Mouse (Mus musculus) embryonic facial prominence, embryonic 10.5 days (tissue): ENCODE results near the gene Tcf3. TPM values are rescaled to one million over a fixed set of nuclear protein-coding genes. Genes with fewer than 3 reads are reported as not detected.

Experiments
- DNase-seq: peaks from one replicate; pipeline ENCODE4 v3.0.0-alpha.2; 2017; ENCODE audit warnings: low spot score
- H3K27ac ChIP-seq: fragments of 300-500 bp; sonication (generic); replicated peaks from 2 replicates; pipeline ENCODE4 v1.5.1; 2016; ENCODE audit warnings: mild to moderate bottlenecking
- H3K27me3 ChIP-seq: fragments of 300-500 bp; sonication (generic); replicated peaks from 2 replicates; pipeline ENCODE4 v1.6.1; 2016; ENCODE audit warnings: low read depth, mild to moderate bottlenecking; ENCODE audit not compliant: poor library complexity, severe bottlenecking
- H3K36me3 ChIP-seq: fragments of 300-500 bp; sonication (generic); replicated peaks from 2 replicates; pipeline ENCODE4 v1.6.1; 2016; ENCODE audit warnings: mild to moderate bottlenecking, moderate library complexity
- H3K4me1 ChIP-seq: fragments of 300-500 bp; sonication (generic); 2 replicates; pipeline ENCODE4 v1.6.1; 2016
- H3K4me3 ChIP-seq: fragments of 300-500 bp; sonication (generic); 2 replicates; pipeline ENCODE4 v1.5.1; 2016; ENCODE audit warnings: mild to moderate bottlenecking, moderate library complexity
- H3K9me3 ChIP-seq: fragments of 300-500 bp; sonication (generic); 2 replicates; pipeline ENCODE4 v1.6.1; 2016; ENCODE audit warnings: mild to moderate bottlenecking
- WGBS: fragments of 180-500 bp; shearing (Covaris S2); methylation state at CpG from one replicate; pipeline ENCODE4 v1.1.7; 2016; 5-methylcytosine and 5-hydroxymethylcytosine counted together
- polyA plus RNA-seq: library from polyadenylated mRNA; unstranded; fragments of >200 nt; fragmentation: Nextera tagmentation; extraction: Ambion mirVana; gene quantifications from 2 replicates; pipeline ENCODE4 v1.2.1, GENCODE M21; 2016

The Tcf3 gene
- polyA plus RNA-seq, 1 experiment from 2014 or later: 225 TPM

DNA sequence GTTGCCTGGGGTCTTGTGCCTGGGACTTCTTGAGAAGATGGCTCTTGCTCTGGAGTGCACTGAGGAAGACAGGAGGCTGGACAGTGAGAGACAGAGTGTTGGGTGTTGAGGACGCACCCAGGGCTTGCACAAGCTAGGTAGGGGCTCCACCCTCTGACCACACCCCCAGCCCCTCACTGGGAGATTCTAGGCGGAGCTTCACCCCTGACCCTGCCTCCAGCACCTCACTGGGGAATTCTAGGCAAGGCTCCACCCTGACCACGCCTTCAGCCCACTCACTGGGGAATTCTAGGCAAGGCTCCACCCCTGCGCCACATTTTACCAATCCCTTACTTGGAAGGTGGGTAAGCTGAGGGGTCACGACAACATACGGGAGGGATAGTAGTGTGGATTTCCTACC lies 17.2 kb upstream of the Tcf3 start:
- Histone ChIP-seq H3K4me3 (peak overlapping the region; percentile 18; the same call in 1 of the 2 replicates), H3K27me3 (peaks cover 50% of the 10 kb centered on the region)

GRCm38 (mm10) chr10:80445898-80446601 lies 12.6 kb upstream of the Tcf3 start:
- H3K4me3 ChIP-seq: no peak overlapping the region; the same call in 1 of the 2 replicates
- no peak overlapping the region for H3K27ac ChIP-seq
- H3K36me3 ChIP-seq: no peaks in the 10 kb centered on the region
- H3K27me3 ChIP-seq: peaks cover 52% of the 10 kb centered on the region
- H3K9me3 ChIP-seq: no peaks in the 10 kb centered on the region
- peak; percentile 82 for DNase-seq
- WGBS: 8% methylated on average over 26 of the region's 26 CpGs
- peaks cover 19% of the 10 kb centered on the region for H3K4me1 ChIP-seq

More for the DNA sequence above, 17.2 kb upstream of the Tcf3 start:
- 9% methylated on average over 6 of the region's 6 CpGs for WGBS
- Histone ChIP-seq H3K4me1 (peaks cover 16% of the 10 kb centered on the region), H3K27ac (no peak overlapping the region), H3K9me3 (no peaks in the 10 kb centered on the region), H3K36me3 (no peaks in the 10 kb centered on the region)
- peak; percentile 35 for DNase-seq

- no peak overlapping the region for H3K27ac ChIP-seq
- WGBS: 35% methylated on average over 1 of the region's 1 CpGs
Measured at GRCm38 (mm10) chr10:80445052-80445451, 11.6 kb upstream of the Tcf3 start.

DNA sequence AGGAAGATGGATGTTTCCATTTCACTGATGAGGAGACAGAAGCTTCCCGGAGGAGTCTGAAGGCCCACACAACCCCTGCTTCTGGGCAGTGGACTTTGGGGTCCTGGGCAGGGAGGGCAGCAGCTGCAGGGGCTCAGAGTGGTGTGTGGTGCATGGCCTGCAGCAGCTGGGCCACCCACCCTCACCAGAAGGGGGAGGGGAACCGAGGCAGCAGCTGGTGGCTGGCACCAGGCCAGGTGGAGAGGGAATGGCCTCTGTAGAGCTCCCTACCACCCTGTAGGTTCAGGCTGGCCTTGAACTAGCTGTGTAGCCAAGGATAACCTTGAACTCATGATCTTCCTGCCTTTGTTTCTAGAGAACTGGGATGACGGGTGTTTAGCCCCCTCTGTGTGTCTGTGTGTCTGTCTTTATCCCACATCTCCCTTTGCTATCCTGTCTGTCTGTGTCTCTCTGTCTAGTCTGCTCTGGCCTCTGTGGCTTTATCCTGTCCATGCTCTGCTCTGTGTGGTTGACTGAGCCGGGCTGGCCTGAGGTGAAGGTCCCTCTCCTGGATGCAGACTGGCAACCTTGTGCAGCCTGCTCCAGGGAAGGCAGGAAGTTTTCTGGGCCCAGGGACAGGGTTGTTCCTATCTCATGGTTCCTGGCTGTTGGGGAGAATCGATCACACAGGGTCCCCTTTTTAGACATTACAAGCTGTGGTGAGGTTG lies 11.0 kb upstream of the Tcf3 start:
- DNase-seq: no peak
- peaks cover 12% of the 10 kb centered on the region; the same call in 1 of the 2 replicates for H3K4me1 ChIP-seq
- H3K36me3 ChIP-seq: no peaks in the 10 kb centered on the region
- H3K27me3 ChIP-seq: peaks cover 47% of the 10 kb centered on the region
- no peak overlapping the region for H3K27ac ChIP-seq
- H3K9me3 ChIP-seq: no peaks in the 10 kb centered on the region
- 59% methylated on average over 5 of the region's 5 CpGs for WGBS
- H3K4me3 ChIP-seq: no peak overlapping the region

More at GRCm38 (mm10) chr10:80445052-80445451, 11.6 kb upstream of the Tcf3 start:
- no peaks in the 10 kb centered on the region for H3K36me3 ChIP-seq
- H3K4me3 ChIP-seq: no peak overlapping the region
- peaks cover 12% of the 10 kb centered on the region; the same call in 1 of the 2 replicates for H3K4me1 ChIP-seq
- H3K9me3 ChIP-seq: no peaks in the 10 kb centered on the region
- DNase-seq: no peak
- H3K27me3 ChIP-seq: peaks cover 47% of the 10 kb centered on the region

DNA sequence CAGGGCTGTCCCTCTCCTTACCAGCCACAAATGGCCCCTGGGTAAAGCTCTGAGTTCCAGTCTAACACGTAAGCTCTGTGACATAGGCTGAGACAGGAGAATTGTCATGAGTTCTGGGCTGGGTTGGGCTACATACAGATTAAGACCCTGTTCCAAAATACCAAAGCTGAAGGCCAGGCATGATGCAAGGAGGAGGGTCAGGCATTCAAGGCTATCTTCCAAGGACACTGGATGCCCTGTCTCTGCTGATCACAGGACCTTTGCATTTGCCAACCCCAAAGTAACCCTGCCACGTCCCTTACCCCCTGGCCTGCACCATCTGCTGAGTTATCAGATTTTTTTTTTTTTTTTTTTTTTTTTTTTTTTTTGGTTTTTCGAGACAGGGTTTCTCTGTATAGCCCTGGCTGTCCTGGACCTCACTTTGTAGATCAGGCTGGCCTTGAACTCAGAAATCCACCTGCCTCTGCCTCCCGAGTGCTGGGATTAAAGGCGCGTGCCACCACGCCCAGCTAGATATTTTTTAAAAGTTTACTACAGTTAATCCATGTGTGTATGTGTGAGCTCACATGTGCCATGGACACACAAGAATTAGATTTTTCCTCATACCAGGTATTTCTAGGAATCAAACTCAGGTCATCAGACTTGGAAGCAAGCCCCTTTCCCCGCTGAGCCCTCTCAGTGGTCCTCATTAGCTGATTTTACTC lies 10.3 kb upstream of the Tcf3 start:
- WGBS: 85% methylated on average over 7 of the region's 8 CpGs
- Histone ChIP-seq H3K36me3 (no peaks in the 10 kb centered on the region), H3K4me1 (peaks cover 12% of the 10 kb centered on the region; the same call in 1 of the 2 replicates), H3K27me3 (peaks cover 44% of the 10 kb centered on the region), H3K27ac (no peak overlapping the region), H3K9me3 (no peaks in the 10 kb centered on the region), H3K4me3 (no peak overlapping the region)
- DNase-seq: no peak

DNA sequence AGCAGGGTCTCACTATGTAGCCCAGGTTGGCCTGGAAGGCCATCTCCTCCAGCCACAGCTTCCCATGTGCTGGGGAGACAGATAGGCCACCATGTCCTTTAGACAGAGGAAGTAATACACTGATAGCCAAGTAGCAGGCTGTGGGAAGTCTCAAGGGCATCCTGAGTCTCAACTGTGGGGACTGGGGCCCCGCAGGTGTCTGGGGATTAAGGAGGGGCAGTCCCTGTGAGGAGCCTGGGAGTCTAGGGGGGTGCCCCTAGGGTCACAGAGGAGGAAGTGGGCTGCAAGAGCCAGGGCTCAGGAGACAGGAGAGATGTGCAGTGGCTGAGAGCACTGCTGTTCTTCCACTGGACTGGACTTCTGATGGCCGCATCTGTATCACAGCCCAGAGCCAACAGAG lies 9.5 kb upstream of the Tcf3 start:
- Histone ChIP-seq H3K27me3 (peaks cover 37% of the 10 kb centered on the region), H3K36me3 (no peaks in the 10 kb centered on the region), H3K4me1 (peaks cover 9% of the 10 kb centered on the region), H3K27ac (no peak overlapping the region), H3K4me3 (no peak overlapping the region), H3K9me3 (no peaks in the 10 kb centered on the region)
- no peak for DNase-seq
- WGBS: 53% methylated on average over 2 of the region's 2 CpGs

DNA sequence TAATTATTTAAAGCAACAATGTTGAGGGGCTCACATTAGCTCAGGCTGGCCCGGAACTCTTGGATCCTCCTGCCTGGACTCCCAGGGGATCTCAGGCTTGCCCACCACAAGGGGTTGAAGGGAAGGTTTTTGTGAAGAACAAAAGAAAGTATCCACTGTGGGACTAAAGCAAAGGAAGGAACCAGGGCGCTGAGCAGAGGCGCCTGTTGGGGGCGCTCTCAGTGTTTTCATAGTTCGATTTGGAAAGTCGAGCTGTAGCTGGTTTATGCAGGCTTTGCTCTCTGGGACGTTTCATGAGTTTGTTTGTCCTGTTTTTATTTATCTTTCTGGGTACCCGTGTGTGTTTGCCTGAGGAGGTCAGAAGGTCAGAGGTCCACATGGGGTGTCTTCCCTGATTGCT lies 8.2 kb upstream of the Tcf3 start:
- Histone ChIP-seq H3K9me3 (no peaks in the 10 kb centered on the region), H3K27ac (no peak overlapping the region), H3K4me3 (no peak overlapping the region), H3K4me1 (peaks cover 14% of the 10 kb centered on the region), H3K36me3 (no peaks in the 10 kb centered on the region), H3K27me3 (peaks cover 25% of the 10 kb centered on the region)
- 61% methylated on average over 8 of the region's 8 CpGs for WGBS
- no peak for DNase-seq

DNA sequence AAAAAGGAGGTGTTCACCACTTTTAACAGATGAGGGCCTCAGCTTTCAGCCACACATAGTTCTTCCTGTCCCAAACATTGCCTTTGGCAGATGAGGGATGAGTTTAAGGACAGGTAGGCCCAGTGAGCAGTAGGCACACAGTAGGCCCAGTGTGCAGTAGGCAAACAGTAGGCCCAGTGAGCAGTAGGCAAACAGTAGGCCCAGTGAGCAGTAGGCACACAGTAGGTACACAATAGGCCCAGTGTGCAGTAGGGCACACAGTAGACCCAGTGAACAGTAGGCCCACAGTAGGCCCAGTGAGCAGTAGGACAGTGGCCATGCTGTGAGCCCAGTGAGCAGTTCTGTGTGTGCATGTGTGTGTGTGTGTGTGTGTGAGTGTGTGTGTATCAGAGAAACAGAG lies 6.6 kb upstream of the Tcf3 start:
- no peak for DNase-seq
- no peaks in the 10 kb centered on the region for H3K9me3 ChIP-seq
- H3K36me3 ChIP-seq: no peaks in the 10 kb centered on the region
- no peak overlapping the region for H3K4me3 ChIP-seq
- H3K4me1 ChIP-seq: peaks cover 20% of the 10 kb centered on the region
- H3K27ac ChIP-seq: no peak overlapping the region
- peaks cover 21% of the 10 kb centered on the region for H3K27me3 ChIP-seq

- 61% methylated on average over 4 of the region's 4 CpGs for WGBS
- 0 out of 2 replicates have a peak overlapping the region, but pooled peaks have one; percentile 2 for H3K4me3 ChIP-seq
- H3K36me3 ChIP-seq: no peaks in the 10 kb centered on the region
- no peaks in the 10 kb centered on the region for H3K9me3 ChIP-seq
- H3K27ac ChIP-seq: no peak overlapping the region
- DNase-seq: no peak
- peaks cover 21% of the 10 kb centered on the region for H3K4me1 ChIP-seq
- peaks cover 7% of the 10 kb centered on the region for H3K27me3 ChIP-seq
Measured at GRCm38 (mm10) chr10:80437973-80438372, 4.5 kb upstream of the Tcf3 start.

GRCm38 (mm10) chr10:80436276-80436675 lies 2.8 kb upstream of the Tcf3 start:
- WGBS: 9% methylated on average over 9 of the region's 9 CpGs
- Histone ChIP-seq H3K27ac (peak overlapping the region; percentile 59; the same call in 1 of the 2 replicates), H3K4me1 (peaks cover 33% of the 10 kb centered on the region), H3K4me3 (no peak overlapping the region), H3K9me3 (no peaks in the 10 kb centered on the region), H3K27me3 (peaks cover 6% of the 10 kb centered on the region), H3K36me3 (peaks cover under 1% of the 10 kb centered on the region)
- DNase-seq: no peak

GRCm38 (mm10) chr10:80435764-80436163 lies 2.3 kb upstream of the Tcf3 start:
- Histone ChIP-seq H3K4me3 (peak overlapping the region; percentile 27; the same call in 1 of the 2 replicates), H3K27ac (peak overlapping the region; percentile 59), H3K9me3 (no peaks in the 10 kb centered on the region), H3K36me3 (peaks cover 6% of the 10 kb centered on the region), H3K4me1 (peaks cover 38% of the 10 kb centered on the region), H3K27me3 (peaks cover 6% of the 10 kb centered on the region)
- WGBS: 42% methylated on average over 7 of the region's 7 CpGs
- DNase-seq: no peak

DNA sequence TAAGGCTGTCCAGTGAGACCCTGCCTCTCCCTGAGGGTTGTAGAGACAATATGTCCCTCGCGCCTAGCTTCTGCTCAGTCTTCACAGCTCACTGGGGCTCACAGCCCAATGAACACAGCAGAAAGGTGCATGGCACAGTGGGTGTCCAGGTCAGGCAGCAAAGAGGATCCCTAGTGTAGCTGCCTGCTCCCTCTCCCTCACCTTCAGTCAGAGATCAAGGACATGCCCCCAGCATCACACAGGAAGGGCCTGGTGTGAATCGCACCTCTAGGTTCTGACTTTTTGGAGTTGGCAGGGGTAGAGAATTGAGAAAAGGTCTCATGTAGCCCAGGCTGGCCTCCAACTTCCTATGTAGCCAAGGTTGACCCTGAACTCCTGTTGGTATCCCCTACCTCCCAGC lies 1.4 kb upstream of the Tcf3 start:
- 70% methylated on average over 3 of the region's 3 CpGs for WGBS
- peak overlapping the region; percentile 100 for H3K27ac ChIP-seq
- H3K9me3 ChIP-seq: no peaks in the 10 kb centered on the region
- peaks cover 15% of the 10 kb centered on the region for H3K36me3 ChIP-seq
- no peak for DNase-seq
- H3K27me3 ChIP-seq: peaks cover 6% of the 10 kb centered on the region
- H3K4me1 ChIP-seq: peaks cover 47% of the 10 kb centered on the region
- H3K4me3 ChIP-seq: peak overlapping the region; percentile 97; the same call in 1 of the 2 replicates
